Mouse (Mus musculus) mouse trophoblast stem cell (cell line): ENCODE data around the gene Ntmt1.

ENCODE experiments used
- in situ Hi-C, 2 experiments: fragments of 300-500 bp; cut with MseI, MboI; formaldehyde crosslinking; loops; 2 replicates in 1 of 2; 3 replicates in 1 of 2; pipeline ENCODE4 v1.15.1; 2025

Ntmt1 gene

GRCm38 (mm10) chr2:30807648-30808295 lies at the start of gene Ntmt1:
Gene Ntmt1, plus strand, starts transcription at chr2:30807826.
- in situ Hi-C loops, result no loop called here

- in situ Hi-C loops, result no loop called here
These were observed 49.1 kb upstream of the Ntmt1 start for GRCm38 (mm10) chr2:30758341-30759087.

- in situ Hi-C loops, result no loop called here
These were observed 48.6 kb upstream of the Ntmt1 start for GRCm38 (mm10) chr2:30759088-30759374.

GRCm38 (mm10) chr2:30759442-30759841 lies 48.2 kb upstream of the Ntmt1 start:
- in situ Hi-C loops, result no loop called here

GRCm38 (mm10) chr2:30759858-30760547 lies 47.6 kb upstream of the Ntmt1 start:
- in situ Hi-C loops, result no loop called here

GRCm38 (mm10) chr2:30760706-30761105 lies 46.9 kb upstream of the Ntmt1 start:
- in situ Hi-C loops, result no loop called here

GRCm38 (mm10) chr2:30766446-30766845 lies 41.2 kb upstream of the Ntmt1 start:
- in situ Hi-C loops, result no loop called here

- in situ Hi-C loops, result no loop called here
These were observed 39.9 kb upstream of the Ntmt1 start for GRCm38 (mm10) chr2:30767626-30768240.

GRCm38 (mm10) chr2:30768529-30768928 lies 39.1 kb upstream of the Ntmt1 start:
- in situ Hi-C loops, result no loop called here

- in situ Hi-C loops, result no loop called here
These were observed 38.4 kb upstream of the Ntmt1 start for GRCm38 (mm10) chr2:30769187-30769586.

GRCm38 (mm10) chr2:30771368-30771805 lies 36.2 kb upstream of the Ntmt1 start:
- in situ Hi-C loops, result no loop called here

GRCm38 (mm10) chr2:30771806-30772460 lies 35.7 kb upstream of the Ntmt1 start:
- in situ Hi-C loops, result no loop called here

- in situ Hi-C loops, result no loop called here
These were observed 34.9 kb upstream of the Ntmt1 start for GRCm38 (mm10) chr2:30772581-30773312.

GRCm38 (mm10) chr2:30773313-30774005 lies 34.2 kb upstream of the Ntmt1 start:
- in situ Hi-C loops, result no loop called here

GRCm38 (mm10) chr2:30775955-30776354 lies 31.7 kb upstream of the Ntmt1 start:
- in situ Hi-C loops, result loop anchor here in 1 of 2 experiments (5.0 kb wide), 1 partner anchor 304 kb away; the partner anchor contains the start of gene Ier5l

- in situ Hi-C loops, result loop anchor here in 1 of 2 experiments (5.0 kb wide), 1 partner anchor 305 kb away; the partner anchor contains the start of gene Ier5l
These were observed 30.4 kb upstream of the Ntmt1 start for GRCm38 (mm10) chr2:30777266-30777665.

GRCm38 (mm10) chr2:30778235-30778634 lies 29.4 kb upstream of the Ntmt1 start:
- in situ Hi-C loops, result loop anchor here in 1 of 2 experiments (5.0 kb wide), 1 partner anchor 306 kb away; the partner anchor contains the start of gene Ier5l

- in situ Hi-C loops, result loop anchor here in 1 of 2 experiments (5.0 kb wide), 1 partner anchor 307 kb away; the partner anchor contains the start of gene Ier5l
These were observed 28.4 kb upstream of the Ntmt1 start for GRCm38 (mm10) chr2:30779241-30779640.

GRCm38 (mm10) chr2:30782312-30783290 lies 25.0 kb upstream of the Ntmt1 start:
- in situ Hi-C loops, result no loop called here
